Mouse (Mus musculus): Measurements from ENCODE around the gene Cd44. TPM values are rescaled to one million over a fixed set of nuclear protein-coding genes. Genes with fewer than 3 reads are reported as not detected.

Gene Cd44
- polyA plus RNA-seq, 1 experiment from 2014 or later: 4.1 TPM

DNA sequence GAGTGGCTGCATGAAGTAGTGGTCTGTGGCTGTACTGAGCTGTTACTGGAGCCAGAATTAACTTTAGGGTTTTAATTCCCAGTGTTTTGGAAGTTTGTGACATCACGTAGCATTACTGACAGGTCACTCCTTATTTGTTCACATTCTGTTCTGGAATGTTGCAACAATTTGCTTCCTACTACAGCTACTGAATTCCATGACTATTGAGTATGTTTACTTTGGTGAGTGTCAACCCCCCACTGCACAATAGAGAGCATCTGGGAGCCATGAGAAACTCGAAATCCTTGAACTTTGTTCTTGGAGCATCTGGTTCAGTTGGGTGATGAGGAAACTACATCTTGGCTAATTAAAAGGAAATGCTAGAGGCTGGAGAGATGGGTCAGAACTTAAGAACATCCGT lies 22.2 kb upstream of the Cd44 start:
- no peak overlapping the region for H3K4me3 ChIP-seq (ENCODE audit: low read depth, low read length)
- WGBS: 78% methylated on average over 3 of the region's 3 CpGs
- no peak for DNase-seq (ENCODE audit: low spot score)

DNA sequence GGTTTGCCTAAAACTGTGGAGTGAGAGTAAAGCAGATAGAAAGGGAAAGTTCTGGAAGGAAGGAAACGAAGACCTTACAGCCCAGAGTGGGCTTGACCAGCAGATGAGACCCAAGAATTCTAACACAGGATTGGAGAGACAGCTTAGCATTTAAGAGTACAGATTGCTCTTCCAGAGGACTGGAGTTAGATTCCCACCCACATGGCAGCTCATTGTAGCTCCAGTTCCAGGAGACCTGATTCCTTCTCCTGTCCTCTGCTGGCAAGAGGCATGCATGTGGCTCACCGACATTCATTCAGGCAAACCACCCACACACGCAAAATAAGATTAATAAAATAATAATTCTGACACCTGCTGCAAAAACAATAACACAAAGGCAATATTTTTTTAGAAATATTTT lies 20.6 kb upstream of the Cd44 start:
- H3K4me2 ChIP-seq (replicated peaks; ENCODE audit: low read depth, low read length): no peak overlapping the region
- DNase-seq (ENCODE audit: low spot score): no peak
- no peak overlapping the region for H3K27ac ChIP-seq (ENCODE audit: low read depth, low read length)
- H3K27me3 ChIP-seq (ENCODE audit: control insufficient read depth, insufficient read depth, low read length): no peaks in the 10 kb centered on the region
- no peak overlapping the region for H3K4me3 ChIP-seq (ENCODE audit: low read depth, low read length)
- no peaks in the 10 kb centered on the region for H3K9me3 ChIP-seq (ENCODE audit: control insufficient read depth, low read length)
- 85% methylated on average over 3 of the region's 3 CpGs for WGBS
- no peak overlapping the region for H3K9ac ChIP-seq (ENCODE audit: low read depth, low read length)
- H3K4me1 ChIP-seq (replicated peaks; ENCODE audit: control insufficient read depth, insufficient read depth, low read length): no peaks in the 10 kb centered on the region
- ATAC-seq (ENCODE audit: low FRiP score): no peak
- H3K36me3 ChIP-seq (ENCODE audit: control insufficient read depth, insufficient read depth, low read length): no peaks in the 10 kb centered on the region

More for the DNA sequence above, 22.2 kb upstream of the Cd44 start:
- no peak for ATAC-seq (ENCODE audit: low FRiP score)
- no peak overlapping the region for H3K9ac ChIP-seq (ENCODE audit: low read depth, low read length)
- H3K4me1 ChIP-seq (replicated peaks; ENCODE audit: control insufficient read depth, insufficient read depth, low read length): no peaks in the 10 kb centered on the region
- no peak overlapping the region for H3K27ac ChIP-seq (ENCODE audit: low read depth, low read length)
- no peaks in the 10 kb centered on the region for H3K9me3 ChIP-seq (ENCODE audit: control insufficient read depth, low read length)
- no peak overlapping the region for H3K4me2 ChIP-seq (replicated peaks; ENCODE audit: low read depth, low read length)
- H3K27me3 ChIP-seq (ENCODE audit: control insufficient read depth, insufficient read depth, low read length): no peaks in the 10 kb centered on the region
- H3K36me3 ChIP-seq (ENCODE audit: control insufficient read depth, insufficient read depth, low read length): no peaks in the 10 kb centered on the region

DNA sequence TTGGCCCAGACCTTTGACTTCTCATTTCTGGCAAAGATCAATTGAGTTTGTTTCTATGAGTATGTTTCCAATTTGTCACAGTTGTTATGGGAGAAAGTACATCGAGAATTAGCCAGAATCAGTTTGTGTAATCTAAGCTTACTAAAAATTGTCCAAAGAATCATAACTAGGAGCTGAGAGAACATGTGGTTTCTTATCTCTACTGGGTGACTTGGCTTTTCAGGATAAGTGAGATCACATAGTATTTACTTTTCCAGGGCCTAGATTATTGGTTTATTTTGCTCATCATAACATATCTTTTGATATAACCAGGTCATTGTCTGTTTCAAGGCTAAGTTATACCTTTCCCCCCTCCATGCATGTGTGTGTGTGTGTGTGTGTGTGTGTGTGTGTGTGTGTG lies 16.8 kb upstream of the Cd44 start:
- Histone ChIP-seq H3K4me2 (replicated peaks; ENCODE audit: low read depth, low read length) (no peak overlapping the region), H3K4me1 (replicated peaks; ENCODE audit: control insufficient read depth, insufficient read depth, low read length) (no peaks in the 10 kb centered on the region), H3K36me3 (ENCODE audit: control insufficient read depth, insufficient read depth, low read length) (no peaks in the 10 kb centered on the region), H3K9ac (ENCODE audit: low read depth, low read length) (no peak overlapping the region), H3K9me3 (ENCODE audit: control insufficient read depth, low read length) (no peaks in the 10 kb centered on the region), H3K27ac (ENCODE audit: low read depth, low read length) (no peak overlapping the region), H3K4me3 (ENCODE audit: low read depth, low read length) (no peak overlapping the region), H3K27me3 (ENCODE audit: control insufficient read depth, insufficient read depth, low read length) (no peaks in the 10 kb centered on the region)
- WGBS: 92% methylated on average over 1 of the region's 1 CpGs
- ATAC-seq (ENCODE audit: low FRiP score) (no peak), DNase-seq (ENCODE audit: low spot score) (no peak)

DNA sequence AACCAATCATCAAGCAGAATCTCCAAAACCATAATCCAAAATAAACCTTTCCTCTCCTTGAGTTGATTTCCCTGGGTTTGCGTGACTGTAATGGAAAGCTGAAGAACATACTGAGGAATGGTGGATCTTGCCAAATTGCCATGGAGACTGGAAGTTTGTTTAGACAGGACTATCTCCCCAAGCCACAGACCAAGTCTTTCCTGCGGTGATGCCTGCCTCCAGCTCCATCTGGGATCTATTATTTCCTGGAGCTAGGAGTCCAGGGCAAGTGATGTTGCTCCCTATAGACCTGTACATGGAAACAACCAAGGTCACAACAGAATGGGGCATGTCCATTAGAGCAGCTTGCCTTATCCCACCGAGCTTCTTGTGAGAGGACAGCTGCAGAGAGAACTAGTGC lies 15.1 kb upstream of the Cd44 start:
- Histone ChIP-seq H3K27me3 (ENCODE audit: control insufficient read depth, insufficient read depth, low read length) (no peaks in the 10 kb centered on the region), H3K27ac (ENCODE audit: low read depth, low read length) (no peak overlapping the region), H3K9me3 (ENCODE audit: control insufficient read depth, low read length) (no peaks in the 10 kb centered on the region), H3K9ac (ENCODE audit: low read depth, low read length) (no peak overlapping the region), H3K4me2 (replicated peaks; ENCODE audit: low read depth, low read length) (no peak overlapping the region), H3K36me3 (ENCODE audit: control insufficient read depth, insufficient read depth, low read length) (no peaks in the 10 kb centered on the region), H3K4me1 (replicated peaks; ENCODE audit: control insufficient read depth, insufficient read depth, low read length) (no peaks in the 10 kb centered on the region), H3K4me3 (ENCODE audit: low read depth, low read length) (no peak overlapping the region)
- DNase-seq (ENCODE audit: low spot score) (no peak), ATAC-seq (ENCODE audit: low FRiP score) (no peak)
- 65% methylated on average over 3 of the region's 3 CpGs for WGBS

DNA sequence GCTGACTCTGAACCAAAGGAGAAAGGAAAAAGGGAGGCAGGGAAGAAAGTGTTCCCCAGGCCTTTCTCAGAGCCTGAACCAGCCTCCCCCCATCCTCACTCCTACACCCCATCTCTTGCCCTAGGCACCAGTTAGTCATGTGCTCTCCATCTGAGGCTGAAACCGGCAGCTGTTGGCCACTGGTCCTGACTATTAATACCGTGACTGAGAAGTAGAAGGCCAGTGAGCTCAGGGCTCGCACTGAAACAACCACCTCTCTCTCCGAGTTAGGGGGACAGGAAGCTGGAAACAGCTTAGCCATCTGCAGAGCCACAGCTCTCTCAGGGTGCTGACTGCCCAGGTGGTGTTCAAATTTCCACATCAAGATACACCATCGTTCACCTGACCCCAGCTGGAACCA lies 13.2 kb upstream of the Cd44 start:
- H3K4me2 ChIP-seq (replicated peaks; ENCODE audit: low read depth, low read length): no peak overlapping the region
- no peak for ATAC-seq (ENCODE audit: low FRiP score)
- H3K9me3 ChIP-seq (ENCODE audit: control insufficient read depth, low read length): no peaks in the 10 kb centered on the region
- no peaks in the 10 kb centered on the region for H3K27me3 ChIP-seq (ENCODE audit: control insufficient read depth, insufficient read depth, low read length)
- no peak overlapping the region for H3K4me3 ChIP-seq (ENCODE audit: low read depth, low read length)
- H3K9ac ChIP-seq (ENCODE audit: low read depth, low read length): no peak overlapping the region
- no peak overlapping the region for H3K27ac ChIP-seq (ENCODE audit: low read depth, low read length)
- no peak for DNase-seq (ENCODE audit: low spot score)
- WGBS: 79% methylated on average over 5 of the region's 5 CpGs
- H3K36me3 ChIP-seq (ENCODE audit: control insufficient read depth, insufficient read depth, low read length): no peaks in the 10 kb centered on the region
- no peaks in the 10 kb centered on the region for H3K4me1 ChIP-seq (replicated peaks; ENCODE audit: control insufficient read depth, insufficient read depth, low read length)

DNA sequence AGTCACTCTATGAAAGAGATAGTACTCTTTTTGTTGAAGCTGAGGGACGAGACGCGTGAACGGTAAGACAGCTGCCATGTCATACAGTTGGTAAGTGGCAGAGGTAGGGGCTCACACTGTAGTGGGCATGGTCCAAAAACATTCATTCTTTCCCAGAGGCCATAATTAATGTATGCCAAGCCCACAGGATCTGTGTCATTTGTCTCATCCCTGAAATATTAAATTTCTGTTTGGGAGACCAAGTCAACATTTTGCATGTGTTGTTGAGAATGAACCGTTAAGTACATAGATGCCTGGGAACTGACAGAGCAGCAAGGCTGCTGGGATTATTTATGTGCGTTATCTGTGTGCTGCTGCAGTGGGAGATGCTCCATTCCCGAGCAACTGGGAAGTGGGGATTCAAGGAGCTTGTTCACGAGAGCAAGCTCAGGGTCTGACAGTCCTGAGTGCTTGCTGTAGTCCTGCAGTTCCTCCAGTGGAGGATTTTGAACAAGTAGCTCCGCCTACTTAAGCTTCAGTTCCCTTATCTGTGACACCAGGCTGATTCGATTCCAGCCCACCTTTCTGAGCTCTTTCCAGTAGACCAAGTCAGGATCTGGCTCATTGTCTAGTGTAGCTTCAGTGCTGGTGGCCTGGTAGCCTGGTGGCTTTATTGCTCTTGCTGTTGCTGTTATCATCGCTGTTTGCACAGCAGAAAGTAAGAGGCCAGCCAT lies 12.5 kb upstream of the Cd44 start:
- Histone ChIP-seq H3K4me3 (ENCODE audit: low read depth, low read length) (no peak overlapping the region), H3K4me2 (replicated peaks; ENCODE audit: low read depth, low read length) (no peak overlapping the region), H3K4me1 (replicated peaks; ENCODE audit: control insufficient read depth, insufficient read depth, low read length) (no peaks in the 10 kb centered on the region), H3K9me3 (ENCODE audit: control insufficient read depth, low read length) (no peaks in the 10 kb centered on the region), H3K9ac (ENCODE audit: low read depth, low read length) (no peak overlapping the region), H3K27ac (ENCODE audit: low read depth, low read length) (no peak overlapping the region), H3K36me3 (ENCODE audit: control insufficient read depth, insufficient read depth, low read length) (no peaks in the 10 kb centered on the region), H3K27me3 (ENCODE audit: control insufficient read depth, insufficient read depth, low read length) (no peaks in the 10 kb centered on the region)
- no peak for DNase-seq (ENCODE audit: low spot score)
- no peak for ATAC-seq (ENCODE audit: low FRiP score)
- WGBS: 85% methylated on average over 11 of the region's 11 CpGs

DNA sequence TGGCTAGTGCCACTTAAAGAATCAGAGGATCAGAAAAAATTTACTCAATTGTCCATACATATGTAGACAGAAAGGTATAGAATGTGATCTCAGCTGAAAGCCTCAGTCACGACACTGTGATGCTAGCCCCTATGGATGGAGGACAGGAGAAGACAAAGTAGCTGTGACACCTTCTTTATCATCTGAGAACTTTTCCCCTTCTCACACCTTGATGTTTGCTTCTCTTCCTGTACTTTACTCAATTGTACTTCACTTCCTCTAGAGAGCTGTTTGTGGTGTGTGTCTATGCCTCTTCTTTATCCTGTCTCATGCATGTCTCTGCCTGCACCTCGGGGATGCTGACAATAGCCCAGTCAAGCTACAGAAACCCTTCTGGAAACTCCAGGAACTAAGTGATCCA lies 11.5 kb upstream of the Cd44 start:
- no peaks in the 10 kb centered on the region for H3K9me3 ChIP-seq (ENCODE audit: control insufficient read depth, low read length)
- H3K9ac ChIP-seq (ENCODE audit: low read depth, low read length): no peak overlapping the region
- no peak overlapping the region for H3K4me2 ChIP-seq (replicated peaks; ENCODE audit: low read depth, low read length)
- whole genome bisulfite sequencing: 77% methylated on average over 2 of the region's 2 CpGs
- no peaks in the 10 kb centered on the region for H3K36me3 ChIP-seq (ENCODE audit: control insufficient read depth, insufficient read depth, low read length)
- H3K4me3 ChIP-seq (ENCODE audit: low read depth, low read length): no peak overlapping the region
- DNase-seq (ENCODE audit: low spot score): no peak
- no peaks in the 10 kb centered on the region for H3K27me3 ChIP-seq (ENCODE audit: control insufficient read depth, insufficient read depth, low read length)
- no peak for ATAC-seq (ENCODE audit: low FRiP score)
- no peak overlapping the region for H3K27ac ChIP-seq (ENCODE audit: low read depth, low read length)
- H3K4me1 ChIP-seq (replicated peaks; ENCODE audit: control insufficient read depth, insufficient read depth, low read length): no peaks in the 10 kb centered on the region

DNA sequence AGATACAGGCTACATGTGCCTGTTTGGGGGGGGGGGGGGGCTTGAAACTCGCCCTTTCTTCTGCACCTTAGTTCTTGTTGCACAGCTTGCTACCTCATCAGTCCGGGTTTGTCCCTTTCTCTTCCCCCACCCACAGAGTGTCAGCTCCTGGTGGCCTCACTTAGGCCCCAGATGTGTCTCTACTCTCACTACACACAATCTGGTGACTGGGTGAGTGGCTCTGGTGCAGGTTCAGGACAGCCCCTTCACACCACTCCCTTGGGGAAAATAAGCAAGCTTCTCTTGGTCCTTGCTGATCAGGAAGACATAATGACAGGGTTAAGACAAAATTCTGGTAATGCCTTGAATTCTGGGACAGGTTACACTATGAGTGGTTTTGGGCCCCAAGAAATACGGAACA lies 11.0 kb upstream of the Cd44 start:
- Histone ChIP-seq H3K36me3 (ENCODE audit: control insufficient read depth, insufficient read depth, low read length) (no peaks in the 10 kb centered on the region), H3K9ac (ENCODE audit: low read depth, low read length) (no peak overlapping the region), H3K4me2 (replicated peaks; ENCODE audit: low read depth, low read length) (no peak overlapping the region), H3K4me3 (ENCODE audit: low read depth, low read length) (no peak overlapping the region), H3K27me3 (ENCODE audit: control insufficient read depth, insufficient read depth, low read length) (no peaks in the 10 kb centered on the region), H3K4me1 (replicated peaks; ENCODE audit: control insufficient read depth, insufficient read depth, low read length) (no peaks in the 10 kb centered on the region), H3K27ac (ENCODE audit: low read depth, low read length) (no peak overlapping the region), H3K9me3 (ENCODE audit: control insufficient read depth, low read length) (no peaks in the 10 kb centered on the region)
- DNase-seq (ENCODE audit: low spot score): no peak
- WGBS: 69% methylated on average over 3 of the region's 3 CpGs
- ATAC-seq (ENCODE audit: low FRiP score): no peak

DNA sequence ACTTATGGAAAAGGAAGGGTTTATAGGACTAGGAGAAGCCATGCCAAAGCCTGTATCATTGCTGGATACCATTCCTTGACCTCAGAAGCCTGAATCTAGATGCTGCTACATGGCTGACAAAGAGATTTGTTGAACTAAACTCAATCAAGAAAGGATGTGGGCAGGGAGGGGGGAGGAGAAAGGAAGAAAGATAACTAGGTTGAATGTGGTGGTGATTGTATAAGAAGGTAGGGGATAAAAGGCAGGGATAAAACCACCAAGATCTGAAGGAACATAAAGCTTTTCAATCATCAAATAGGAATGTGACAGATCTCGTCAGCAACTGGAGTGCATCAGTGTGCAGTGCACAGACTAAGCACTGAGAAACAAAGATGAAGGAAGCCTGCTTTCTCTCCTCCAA lies 7.9 kb upstream of the Cd44 start:
- H3K9ac ChIP-seq (ENCODE audit: low read depth, low read length): no peak overlapping the region
- H3K27me3 ChIP-seq (ENCODE audit: control insufficient read depth, insufficient read depth, low read length): no peaks in the 10 kb centered on the region
- no peaks in the 10 kb centered on the region for H3K36me3 ChIP-seq (ENCODE audit: control insufficient read depth, insufficient read depth, low read length)
- H3K4me2 ChIP-seq (replicated peaks; ENCODE audit: low read depth, low read length): no peak overlapping the region
- DNase-seq (ENCODE audit: low spot score) (no peak), ATAC-seq (ENCODE audit: low FRiP score) (no peak)
- 93% methylated on average over 1 of the region's 1 CpGs for WGBS
- H3K4me3 ChIP-seq (ENCODE audit: low read depth, low read length): no peak overlapping the region
- H3K9me3 ChIP-seq (ENCODE audit: control insufficient read depth, low read length): no peaks in the 10 kb centered on the region
- no peak overlapping the region for H3K27ac ChIP-seq (ENCODE audit: low read depth, low read length)
- H3K4me1 ChIP-seq (replicated peaks; ENCODE audit: control insufficient read depth, insufficient read depth, low read length): no peaks in the 10 kb centered on the region
